Mouse (Mus musculus) lung, postnatal 14 days (tissue): Measurements from ENCODE around the gene Gm9844.
A peak's percentile ranks its signal among the peaks of the same experiment; 100 is the strongest.

Experiments
- DNase-seq: peaks from one replicate; pipeline ENCODE4 v3.0.0; 2021

Gene Gm9844

GRCm38 (mm10) chr7:24902264-24902629 lies 40.2 kb downstream of the Gm9844 start:
- DNase-seq: no peak

- DNase-seq: peak; percentile 80
Observed at GRCm38 (mm10) chr7:24902630-24903443, 40.8 kb downstream of the Gm9844 start, which contains the start of gene Arhgef1. Arhgef1 (plus strand) TSS chr7:24902912.

GRCm38 (mm10) chr7:24903444-24903825 lies 41.4 kb downstream of the Gm9844 start:
- DNase-seq: no peak

- DNase-seq: peak; percentile 97
Observed at GRCm38 (mm10) chr7:24904070-24904483, 42.1 kb downstream of the Gm9844 start.

GRCm38 (mm10) chr7:24904936-24905335 lies 42.9 kb downstream of the Gm9844 start:
- DNase-seq: peak; percentile 74

- no peak for DNase-seq
Observed at GRCm38 (mm10) chr7:24906551-24906950, 44.5 kb downstream of the Gm9844 start.

- DNase-seq: peak; percentile 61
Observed at GRCm38 (mm10) chr7:24907211-24907748, 45.3 kb downstream of the Gm9844 start.
